Mouse (Mus musculus) limb, embryonic 14.5 days (tissue): Measurements from ENCODE around the gene Gatd1. TPM values are rescaled to one million over a fixed set of nuclear protein-coding genes. Genes with fewer than 3 reads are reported as not detected.

ENCODE experiments used
- ATAC-seq: fragments of 200-750 bp; cut with Nextera tagmentation; 2 replicates; pipeline ENCODE4 v1.8.0; 2017; ENCODE audit warnings: low read depth, moderate number of reproducible peaks, moderate TSS enrichment; ENCODE audit not compliant: low FRiP score
- DNase-seq: peaks from one replicate; pipeline ENCODE4 v3.0.0-alpha.2; 2015; ENCODE audit warnings: low spot score
- H3K27ac ChIP-seq: fragments of 300-500 bp; sonication (generic); replicated peaks from 2 replicates; pipeline ENCODE4 v1.5.1; 2014; ENCODE audit warnings: low read depth, mild to moderate bottlenecking, low read length, moderate library complexity, mixed read lengths
- H3K27me3 ChIP-seq: fragments of 300-500 bp; sonication (generic); 2 replicates; pipeline ENCODE4 v1.6.1; 2014; ENCODE audit warnings: low read length, mixed read lengths; ENCODE audit not compliant: control insufficient read depth, insufficient read depth
- H3K36me3 ChIP-seq: fragments of 300-500 bp; sonication (generic); 2 replicates; pipeline ENCODE4 v1.6.1; 2014; ENCODE audit warnings: mild to moderate bottlenecking, low read length, moderate library complexity, mixed read lengths; ENCODE audit not compliant: control insufficient read depth, insufficient read depth
- H3K4me1 ChIP-seq: fragments of 300-500 bp; sonication (generic); 2 replicates; pipeline ENCODE4 v1.6.1; 2014; ENCODE audit warnings: antibody characterized with exemption, low read length, mixed read lengths; ENCODE audit not compliant: control insufficient read depth, insufficient read depth
- H3K4me2 ChIP-seq: fragments of 300-500 bp; sonication (generic); replicated peaks from 2 replicates; pipeline ENCODE4 v1.6.1; 2014; ENCODE audit warnings: low read depth, mild to moderate bottlenecking, low read length, moderate library complexity; ENCODE audit not compliant: severe bottlenecking
- H3K4me3 ChIP-seq: fragments of 300-500 bp; sonication (generic); replicated peaks from 2 replicates; pipeline ENCODE4 v1.5.1; 2014; ENCODE audit warnings: low read length
- H3K9ac ChIP-seq: fragments of 300-500 bp; sonication (generic); 2 replicates; pipeline ENCODE4 v1.6.1; 2014; ENCODE audit warnings: mild to moderate bottlenecking, low read depth, low read length, moderate library complexity; ENCODE audit not compliant: severe bottlenecking
- H3K9me3 ChIP-seq: fragments of 300-500 bp; sonication (generic); 2 replicates; pipeline ENCODE4 v1.6.1; 2016; ENCODE audit warnings: low read length; ENCODE audit not compliant: control insufficient read depth
- POLR2A ChIP-seq: fragments of 200-500 bp; IDR thresholded peaks from 2 replicates; pipeline ENCODE4 v1.8.0; 2012; ENCODE audit warnings: inconsistent platforms, mild to moderate bottlenecking, moderate library complexity, borderline replicate concordance; ENCODE audit not compliant: insufficient read depth, insufficient read length; ENCODE audit errors: extremely low read depth
- WGBS: fragments of 180-500 bp; shearing (Covaris S2); extraction: QIAGEN DNeasy Blood & Tissue Kit; methylation state at CpG from one replicate; pipeline ENCODE4 v1.1.7; 2014; 5-methylcytosine and 5-hydroxymethylcytosine counted together
- polyA plus RNA-seq, 2 experiments: library from polyadenylated mRNA; depleted of rRNA in 1 of 2; stranded (reverse) in 1 of 2; unstranded in 1 of 2; fragments of >200 nt; fragmentation: Nextera tagmentation in 1 of 2; extraction: Ambion mirVana in 1 of 2; gene quantifications; 2 replicates each; pipeline versions ENCODE4 v1.2.1 to v1.2.3; 2012 to 2014

Gatd1 gene
- polyA plus RNA-seq, 2 experiments: 49.0 to 92.3 TPM

GRCm38 (mm10) chr7:141418970-141419369 is 5.0 kb upstream of the Gatd1 start:
- no peak overlapping the region for H3K9ac ChIP-seq
- TF ChIP-seq POLR2A: no peak
- H3K27ac ChIP-seq: no peak overlapping the region
- H3K36me3 ChIP-seq: no peaks in the 10 kb centered on the region
- peak; percentile 32 for DNase-seq
- no peak overlapping the region for H3K4me2 ChIP-seq
- ATAC-seq: no peak
- H3K9me3 ChIP-seq: no peaks in the 10 kb centered on the region
- H3K4me1 ChIP-seq: no peaks in the 10 kb centered on the region
- no peaks in the 10 kb centered on the region for H3K27me3 ChIP-seq
- H3K4me3 ChIP-seq: no peak overlapping the region
- WGBS: 35% methylated on average over 7 of the region's 7 CpGs

- no peaks in the 10 kb centered on the region for H3K27me3 ChIP-seq
- H3K9me3 ChIP-seq: no peaks in the 10 kb centered on the region
- H3K4me3 ChIP-seq: no peak overlapping the region
- ATAC-seq (no peak), DNase-seq (no peak)
- H3K4me2 ChIP-seq: no peak overlapping the region
- H3K27ac ChIP-seq: no peak overlapping the region
- no peaks in the 10 kb centered on the region for H3K36me3 ChIP-seq
- no peak overlapping the region for H3K9ac ChIP-seq
- H3K4me1 ChIP-seq: peaks cover 3% of the 10 kb centered on the region
- no peak for TF ChIP-seq POLR2A
- 68% methylated on average over 8 of the region's 8 CpGs for WGBS
These were observed 4.1 kb upstream of the Gatd1 start for GRCm38 (mm10) chr7:141417731-141418681.

- H3K9me3 ChIP-seq: no peaks in the 10 kb centered on the region
- no peak overlapping the region for H3K4me2 ChIP-seq
- no peak overlapping the region for H3K9ac ChIP-seq
- 0 out of 2 replicates have a peak, but pooled peaks cover 2% of the 10 kb centered on the region for H3K36me3 ChIP-seq
- H3K4me1 ChIP-seq: peaks cover 5% of the 10 kb centered on the region
- WGBS: 83% methylated on average over 6 of the region's 6 CpGs
- TF ChIP-seq POLR2A: no peak
- no peak overlapping the region for H3K4me3 ChIP-seq
- H3K27ac ChIP-seq: no peak overlapping the region
- no peaks in the 10 kb centered on the region for H3K27me3 ChIP-seq
- no peak for ATAC-seq
- no peak for DNase-seq
These were observed 2.4 kb upstream of the Gatd1 start for GRCm38 (mm10) chr7:141416144-141416841.

- TF ChIP-seq POLR2A: no peak
- Histone ChIP-seq H3K9ac (peak overlapping the region; percentile 80), H3K4me2 (peak overlapping the region; percentile 83), H3K36me3 (peaks cover 30% of the 10 kb centered on the region), H3K4me1 (peaks cover 5% of the 10 kb centered on the region), H3K27me3 (no peaks in the 10 kb centered on the region), H3K27ac (peak overlapping the region; percentile 67), H3K9me3 (no peaks in the 10 kb centered on the region), H3K4me3 (peak overlapping the region; percentile 72)
- 0 out of 2 replicates have a peak, but pooled peaks have one; percentile 0 for ATAC-seq
- 1% methylated on average over 16 of the region's 16 CpGs for WGBS
- DNase-seq: no peak
These were observed 605 bp downstream of the Gatd1 start for GRCm38 (mm10) chr7:141413331-141413730.

- H3K4me2 ChIP-seq: no peak overlapping the region
- no peak overlapping the region for H3K9ac ChIP-seq
- TF ChIP-seq POLR2A: no peak
- no peak for ATAC-seq
- DNase-seq: no peak
- H3K4me3 ChIP-seq: no peak overlapping the region
- H3K27me3 ChIP-seq: no peaks in the 10 kb centered on the region
- peaks cover 34% of the 10 kb centered on the region for H3K36me3 ChIP-seq
- no peaks in the 10 kb centered on the region for H3K9me3 ChIP-seq
- H3K27ac ChIP-seq: no peak overlapping the region
- H3K4me1 ChIP-seq: peaks cover 5% of the 10 kb centered on the region
- WGBS: 92% methylated on average over 1 of the region's 1 CpGs
These were observed 2.3 kb downstream of the Gatd1 start for GRCm38 (mm10) chr7:141411667-141412066.
